Mouse (Mus musculus): ENCODE results near the gene Kcnh7.
"Not testable (repeated sequence)": the region's sequence is repeated elsewhere in the genome, so short reads cannot be mapped to it uniquely, and the experiment has no call there.

Gene Kcnh7

GRCm38 (mm10) chr2:62717270-62717669 is 466.8 kb downstream of the Kcnh7 start:
- no peak for DNase-seq (ENCODE audit: low spot score)

DNA sequence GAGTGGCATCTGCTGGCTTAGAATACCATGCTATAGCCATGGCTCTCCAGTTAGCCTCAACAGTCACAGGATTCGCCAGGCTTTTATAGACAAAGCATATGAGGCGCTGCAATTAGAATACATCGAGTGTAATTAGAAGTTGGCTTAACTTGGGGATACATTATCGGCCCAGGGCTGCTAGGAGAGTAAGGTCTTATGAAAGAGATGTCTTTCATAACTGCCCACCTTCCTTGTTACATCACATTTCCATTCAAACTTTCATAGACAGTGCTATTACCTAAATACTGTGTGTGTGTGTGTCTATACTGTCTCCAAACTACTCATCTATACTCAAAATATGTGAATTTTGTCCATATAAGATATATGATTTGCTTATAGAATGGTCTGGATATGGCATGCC is 468.8 kb downstream of the Kcnh7 start:
- no peak for DNase-seq (ENCODE audit: low spot score)

DNA sequence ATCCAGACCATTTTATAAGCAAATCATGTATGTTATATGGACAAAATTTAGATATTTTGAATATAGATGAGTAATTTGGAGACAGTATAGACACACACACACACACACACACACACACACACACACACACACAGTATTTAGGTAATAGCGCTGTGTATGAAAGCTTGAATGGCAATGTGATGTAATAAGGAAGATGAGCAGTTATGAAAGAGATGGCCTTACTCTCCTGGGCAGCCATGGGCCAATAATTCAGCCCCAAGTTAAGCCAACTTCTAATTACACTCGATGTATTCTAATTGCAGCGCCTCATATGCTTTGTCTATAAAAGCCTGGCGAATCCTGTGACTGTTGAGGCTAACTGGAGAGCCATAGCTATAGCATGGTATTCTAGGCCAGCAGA is 469.7 kb downstream of the Kcnh7 start:
- DNase-seq (ENCODE audit: low spot score), result not testable (repeated sequence)

DNA sequence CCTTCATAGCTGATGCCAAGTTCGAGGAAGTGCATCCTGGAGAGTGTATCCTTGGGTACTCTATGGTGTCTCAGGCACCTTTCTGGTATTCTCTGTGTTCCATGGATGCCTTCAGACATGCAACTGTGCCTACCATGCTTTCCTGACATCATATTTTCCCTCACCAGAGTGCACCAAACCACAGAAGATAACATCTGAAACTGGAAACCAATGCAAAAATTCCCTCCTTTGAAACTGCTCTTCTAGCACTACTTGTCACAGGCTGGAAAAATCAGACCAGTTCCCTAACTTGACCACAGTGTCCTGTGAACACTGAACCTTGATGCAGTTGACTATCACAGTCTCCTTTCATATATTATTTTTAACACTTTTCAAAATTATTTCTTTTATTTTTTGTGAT is 474.5 kb downstream of the Kcnh7 start:
- no peak for DNase-seq (ENCODE audit: low spot score)

- no peak for DNase-seq (ENCODE audit: low spot score)
Measured at GRCm38 (mm10) chr2:62706313-62706712, 477.8 kb downstream of the Kcnh7 start.

DNA sequence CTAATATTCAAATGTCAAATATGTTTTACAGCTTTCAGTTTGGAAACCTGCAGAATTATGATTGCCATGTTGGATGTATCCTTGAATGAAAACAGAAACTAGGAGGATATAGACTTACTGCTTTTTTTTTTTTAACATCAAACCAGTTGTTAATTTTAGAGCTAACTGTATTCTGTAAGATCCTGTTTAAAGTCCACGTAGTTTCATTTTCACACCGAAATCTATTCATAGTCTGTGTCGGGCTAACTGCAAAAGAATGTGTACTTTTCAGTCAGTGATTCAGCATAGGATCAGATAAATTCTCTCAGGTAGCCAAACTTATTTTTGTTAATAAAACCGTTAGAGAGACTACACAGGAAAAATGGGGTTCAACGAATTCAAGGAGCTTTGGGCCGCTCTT is 498.2 kb downstream of the Kcnh7 start:
- DNase-seq (ENCODE audit: low spot score), result no peak

- no peak for DNase-seq (ENCODE audit: low spot score)
Measured at GRCm38 (mm10) chr2:62684989-62685595, 499.0 kb downstream of the Kcnh7 start.

GRCm38 (mm10) chr2:62681667-62682066 is 502.4 kb downstream of the Kcnh7 start:
- no peak for DNase-seq (ENCODE audit: low spot score)

DNA sequence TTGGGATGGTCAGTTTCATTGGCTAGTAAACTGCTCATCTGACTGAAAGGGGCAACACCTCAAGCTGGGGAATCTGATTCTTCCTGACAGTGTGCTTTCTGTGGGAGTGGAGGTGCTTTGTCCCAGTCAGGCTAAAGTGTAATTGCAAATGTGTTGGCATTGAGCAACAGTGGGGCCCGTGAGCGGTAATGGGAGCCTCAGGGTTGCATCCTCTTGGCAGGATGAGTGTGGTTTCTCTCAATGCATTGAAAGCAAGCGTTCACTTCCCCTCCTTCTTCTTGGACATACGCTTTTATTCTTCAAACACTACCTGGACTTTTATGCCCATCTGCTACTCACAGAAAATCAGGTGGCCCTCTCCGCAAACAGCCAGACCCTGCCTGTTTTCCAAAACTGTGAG is 511.3 kb downstream of the Kcnh7 start:
- DNase-seq (ENCODE audit: low spot score), result no peak

GRCm38 (mm10) chr2:62670767-62671166 is 513.3 kb downstream of the Kcnh7 start:
- no peak for DNase-seq (ENCODE audit: low spot score)

DNA sequence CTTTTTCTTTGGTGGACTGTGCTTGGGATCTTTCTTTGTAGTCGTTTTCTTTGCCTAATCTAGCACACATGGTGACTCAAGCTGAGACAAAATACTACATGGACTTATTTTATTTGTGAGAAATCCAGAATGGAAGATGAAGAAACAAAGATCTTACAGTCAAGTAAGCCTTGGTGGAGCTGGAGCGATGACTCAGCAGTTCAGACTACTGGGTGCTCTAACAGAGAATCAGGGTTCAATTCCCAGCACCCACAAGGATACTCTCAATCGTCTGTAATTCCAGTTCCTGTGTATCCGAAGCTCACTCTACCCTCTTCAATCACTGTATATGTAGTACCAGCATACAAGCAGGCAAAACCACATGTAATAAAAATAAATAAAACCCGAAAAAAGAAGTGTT is 513.8 kb downstream of the Kcnh7 start:
- no peak for DNase-seq (ENCODE audit: low spot score)

DNA sequence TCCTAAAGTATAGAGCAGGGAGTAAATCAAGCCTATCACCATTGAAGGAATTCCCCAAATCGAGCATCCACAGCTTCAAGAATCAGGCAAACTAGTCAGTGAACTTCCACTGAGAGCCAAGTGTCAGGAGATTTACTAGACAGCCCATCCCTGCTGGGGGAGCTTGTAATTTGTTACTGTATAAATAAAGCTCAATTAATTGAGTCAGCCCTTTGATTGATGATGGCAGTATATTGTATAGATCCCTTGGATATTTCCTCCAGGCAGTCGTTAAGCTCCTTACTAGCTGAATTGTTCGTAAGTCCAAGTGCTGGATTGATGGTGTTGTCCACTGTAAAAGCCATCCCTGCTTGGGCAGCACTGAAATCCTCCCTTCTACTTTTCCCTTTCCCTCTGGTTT is 514.2 kb downstream of the Kcnh7 start:
- no peak for DNase-seq (ENCODE audit: low spot score)

DNA sequence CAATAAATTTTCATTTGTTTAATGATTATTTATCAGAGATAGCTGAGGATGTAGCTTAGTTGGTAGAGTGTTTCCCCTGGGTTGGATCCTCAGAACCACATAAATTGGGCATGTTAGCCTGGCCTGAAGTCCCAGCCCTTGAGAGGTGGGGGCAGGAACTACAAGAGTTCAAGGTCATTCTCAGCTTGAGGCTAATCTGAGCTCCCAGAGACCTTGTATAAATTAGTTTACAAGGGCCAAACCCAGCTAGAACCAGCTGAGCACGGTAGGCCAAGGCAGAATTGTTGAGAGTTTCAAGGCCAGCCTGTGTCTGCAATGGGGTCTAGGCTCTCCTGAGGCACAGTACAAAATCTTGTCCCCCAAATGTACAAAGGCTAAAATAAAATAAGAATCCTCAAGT is 518.6 kb downstream of the Kcnh7 start:
- DNase-seq (ENCODE audit: low spot score), result no peak

GRCm38 (mm10) chr2:62664839-62665238 is 519.2 kb downstream of the Kcnh7 start:
- no peak for DNase-seq (ENCODE audit: low spot score)

DNA sequence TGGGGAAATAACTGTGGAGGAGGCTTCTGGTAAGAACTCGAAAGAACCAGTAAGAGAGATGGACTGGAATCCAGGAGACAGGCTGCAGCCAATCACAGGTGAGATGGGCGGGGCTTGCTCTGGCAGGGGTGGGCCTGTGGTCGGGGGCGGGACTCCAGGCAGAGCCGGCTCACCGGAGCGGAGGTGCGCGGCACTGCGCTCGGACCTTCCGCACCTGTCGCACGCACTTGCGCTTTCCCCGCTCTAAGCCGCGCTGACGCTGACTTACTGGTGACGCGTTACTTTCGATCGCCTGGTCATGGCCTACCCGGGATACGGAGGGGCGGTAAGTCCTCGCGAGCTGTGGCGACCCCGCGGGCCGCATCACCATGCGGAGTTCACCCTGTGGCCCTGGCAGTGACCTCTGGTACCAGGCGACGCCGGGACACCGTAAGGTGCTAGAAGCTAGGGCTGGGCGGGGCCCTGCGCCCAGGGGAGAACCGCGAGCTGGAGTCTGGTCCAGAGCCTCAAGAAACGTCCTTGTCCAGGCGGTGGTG is 519.9 kb downstream of the Kcnh7 start, which contains the start of gene Gca:
Gca (plus strand) TSS at position 151 of the 536 bp plus-strand sequence.
- peak; percentile 79 for DNase-seq (ENCODE audit: low spot score)

- DNase-seq (ENCODE audit: low spot score), result no peak
Measured at GRCm38 (mm10) chr2:62662560-62662959, 521.5 kb downstream of the Kcnh7 start.

DNA sequence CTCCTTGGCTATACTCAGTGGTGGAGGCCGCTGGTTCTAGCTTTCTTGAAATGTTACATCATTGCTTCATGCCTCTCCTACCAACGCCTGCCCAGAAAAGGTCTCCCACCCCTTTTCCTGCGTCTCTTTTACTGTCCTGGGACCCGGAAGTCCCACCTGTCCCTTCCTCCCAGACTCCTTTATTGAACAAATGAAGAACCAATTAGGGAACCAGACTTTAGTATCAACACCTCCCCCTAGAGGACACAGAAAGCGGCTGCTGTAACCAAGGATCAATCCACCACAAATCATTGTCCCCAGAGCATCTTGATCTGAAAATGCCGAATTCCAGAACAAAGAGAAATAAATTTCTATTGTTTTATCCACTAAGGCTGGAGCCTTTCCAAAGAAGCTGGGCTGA is 523.5 kb downstream of the Kcnh7 start:
- no peak for DNase-seq (ENCODE audit: low spot score)

- DNase-seq (ENCODE audit: low spot score), result no peak
Measured at GRCm38 (mm10) chr2:62656072-62656471, 528.0 kb downstream of the Kcnh7 start.

GRCm38 (mm10) chr2:62654519-62655338 is 529.4 kb downstream of the Kcnh7 start:
- DNase-seq (ENCODE audit: low spot score), result peak; percentile 23

- DNase-seq (ENCODE audit: low spot score), result no peak
Measured at GRCm38 (mm10) chr2:62652466-62652865, 531.6 kb downstream of the Kcnh7 start.

GRCm38 (mm10) chr2:62651890-62652289 is 532.2 kb downstream of the Kcnh7 start:
- DNase-seq (ENCODE audit: low spot score), result no peak

DNA sequence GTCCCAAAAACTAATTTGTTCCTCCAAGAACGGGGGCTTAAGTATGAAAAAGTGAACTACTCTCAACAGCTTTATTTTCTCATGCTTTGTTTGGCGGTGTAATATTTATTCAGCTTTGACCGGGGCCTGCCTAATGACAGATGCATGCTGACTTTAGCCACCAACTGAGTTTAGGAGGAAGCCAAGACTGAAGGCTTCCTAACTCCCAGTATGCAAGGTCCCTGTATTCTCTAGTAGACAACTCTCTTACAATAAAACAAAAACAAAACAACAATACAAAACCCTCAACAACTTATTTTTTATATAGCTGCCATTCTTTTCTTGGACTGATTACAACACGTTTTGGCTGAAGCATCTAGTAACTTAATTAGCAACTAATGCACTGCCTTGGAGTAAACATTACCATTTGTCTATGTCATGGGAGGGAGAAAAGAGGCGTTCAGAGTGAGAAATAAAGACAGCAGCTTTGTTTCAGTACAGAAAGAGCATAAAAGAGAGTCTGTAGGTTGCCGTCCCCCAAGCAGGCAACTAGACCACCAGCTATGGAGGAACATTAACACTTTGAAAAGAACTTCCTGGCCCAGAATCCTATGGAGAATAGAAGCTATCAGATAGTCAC is 537.3 kb downstream of the Kcnh7 start:
- DNase-seq (ENCODE audit: low spot score), result no peak
